Mouse (Mus musculus) midbrain, postnatal 0 days (tissue): ENCODE results near the gene Rbfox1. TPM values are rescaled to one million over a fixed set of nuclear protein-coding genes. Genes with fewer than 3 reads are reported as not detected.
A peak's percentile ranks its signal among the peaks of the same experiment; 100 is the strongest.

Experiments
- ATAC-seq: fragments of 200-750 bp; cut with Nextera tagmentation; 2 replicates; pipeline ENCODE4 v1.8.0; 2017; ENCODE audit warnings: moderate number of reproducible peaks, mild to moderate bottlenecking, moderate TSS enrichment, moderate library complexity; ENCODE audit not compliant: low FRiP score
- DNase-seq: peaks from one replicate; pipeline ENCODE4 v3.0.0-alpha.2; 2015; ENCODE audit warnings: low spot score
- H3K27ac ChIP-seq: fragments of 300-500 bp; sonication (generic); 2 replicates; pipeline ENCODE4 v1.5.1; 2014; ENCODE audit warnings: low read depth, mild to moderate bottlenecking, low read length, mixed read lengths
- H3K27me3 ChIP-seq: fragments of 300-500 bp; sonication (generic); 2 replicates; pipeline ENCODE4 v1.6.1; 2014; ENCODE audit warnings: low read length, control low read depth, mixed read lengths; ENCODE audit not compliant: insufficient read depth
- H3K36me3 ChIP-seq: fragments of 300-500 bp; sonication (generic); 2 replicates; pipeline ENCODE4 v1.6.1; 2014; ENCODE audit warnings: low read length, control low read depth, mixed read lengths; ENCODE audit not compliant: insufficient read depth
- H3K4me1 ChIP-seq: fragments of 300-500 bp; sonication (generic); 2 replicates; pipeline ENCODE4 v1.6.1; 2014; ENCODE audit warnings: mild to moderate bottlenecking, control low read depth, antibody characterized with exemption, low read length, mixed read lengths; ENCODE audit not compliant: insufficient read depth
- H3K4me2 ChIP-seq: fragments of 300-500 bp; sonication (generic); 2 replicates; pipeline ENCODE4 v1.6.1; 2014; ENCODE audit warnings: low read depth, mild to moderate bottlenecking, low read length, mixed read lengths; ENCODE audit not compliant: poor library complexity, severe bottlenecking
- H3K4me3 ChIP-seq: fragments of 300-500 bp; sonication (generic); 2 replicates; pipeline ENCODE4 v1.5.1; 2014; ENCODE audit warnings: low read depth, mild to moderate bottlenecking, low read length, moderate library complexity
- H3K9ac ChIP-seq: fragments of 300-500 bp; sonication (generic); replicated peaks from 2 replicates; pipeline ENCODE4 v1.6.1; 2014; ENCODE audit warnings: mild to moderate bottlenecking, low read length, moderate library complexity, mixed read lengths; ENCODE audit not compliant: poor library complexity, severe bottlenecking
- H3K9me3 ChIP-seq: fragments of 300-500 bp; sonication (generic); 2 replicates; pipeline ENCODE4 v1.6.1; 2016; ENCODE audit warnings: low read length, control low read depth
- CTCF ChIP-seq: IDR thresholded peaks from 2 replicates; pipeline ENCODE4 v1.5.1; 2016; ENCODE audit warnings: antibody characterized with exemption, mild to moderate bottlenecking
- WGBS: fragments of 180-500 bp; shearing (Covaris S2); extraction: QIAGEN DNeasy Blood & Tissue Kit; methylation state at CpG from one replicate; pipeline ENCODE4 v1.1.7; 2014; 5-methylcytosine and 5-hydroxymethylcytosine counted together
- polyA plus RNA-seq: library from polyadenylated mRNA; unstranded; fragments of >200 nt; fragmentation: Nextera tagmentation; extraction: Ambion mirVana; gene quantifications from 2 replicates; pipeline ENCODE4 v1.2.1, GENCODE M21; 2015
- total RNA-seq: library from RNA; depleted of rRNA; stranded (reverse); fragments of >200 nt; gene quantifications from 2 replicates; pipeline ENCODE4 v1.2.3, GENCODE M21; 2014

Gene Rbfox1
- total and polyA plus RNA-seq, 2 experiments from 2014 or later, result 142 to 242 TPM

- H3K36me3 ChIP-seq, result no peaks in the 10 kb centered on the region
- no peak overlapping the region for H3K4me2 ChIP-seq
- no peak for TF ChIP-seq CTCF
- peak overlapping the region; percentile 70 for H3K27ac ChIP-seq
- peaks cover 7% of the 10 kb centered on the region; the same call in 1 of the 2 replicates for H3K4me1 ChIP-seq
- ATAC-seq (no peak), DNase-seq (no peak)
- no peaks in the 10 kb centered on the region for H3K27me3 ChIP-seq
- H3K9ac ChIP-seq, result no peak overlapping the region
- H3K4me3 ChIP-seq, result no peak overlapping the region
- no peaks in the 10 kb centered on the region for H3K9me3 ChIP-seq
- 73% methylated on average over 4 of the region's 4 CpGs for WGBS
Observed at GRCm38 (mm10) chr16:7163688-7164087, 1278.5 kb downstream of the Rbfox1 start.

- no peak overlapping the region for H3K4me2 ChIP-seq
- 57% methylated on average over 8 of the region's 8 CpGs for WGBS
- no peak overlapping the region for H3K4me3 ChIP-seq
- TF ChIP-seq CTCF, result no peak
- ATAC-seq (peak; percentile 56; the same call in 1 of the 2 replicates), DNase-seq (no peak)
- no peaks in the 10 kb centered on the region for H3K27me3 ChIP-seq
- H3K36me3 ChIP-seq, result no peaks in the 10 kb centered on the region
- H3K27ac ChIP-seq, result peak overlapping the region; percentile 70
- H3K9me3 ChIP-seq, result no peaks in the 10 kb centered on the region
- H3K4me1 ChIP-seq, result peaks cover 6% of the 10 kb centered on the region; the same call in 1 of the 2 replicates
- no peak overlapping the region for H3K9ac ChIP-seq
Observed at GRCm38 (mm10) chr16:7164153-7164737, 1279.1 kb downstream of the Rbfox1 start.

GRCm38 (mm10) chr16:7175960-7176359 lies 1290.8 kb downstream of the Rbfox1 start:
- no peaks in the 10 kb centered on the region for H3K9me3 ChIP-seq
- no peak overlapping the region for H3K9ac ChIP-seq
- H3K4me1 ChIP-seq, result no peaks in the 10 kb centered on the region
- H3K36me3 ChIP-seq, result no peaks in the 10 kb centered on the region
- no peak for TF ChIP-seq CTCF
- no peaks in the 10 kb centered on the region for H3K27me3 ChIP-seq
- DNase-seq, result no peak
- 96% methylated on average over 2 of the region's 2 CpGs for WGBS
- H3K4me3 ChIP-seq, result no peak overlapping the region
- H3K27ac ChIP-seq, result no peak overlapping the region
- ATAC-seq, result no peak
- H3K4me2 ChIP-seq, result no peak overlapping the region

GRCm38 (mm10) chr16:7187788-7188187 lies 1302.6 kb downstream of the Rbfox1 start:
- no peaks in the 10 kb centered on the region for H3K9me3 ChIP-seq
- no peak for TF ChIP-seq CTCF
- no peak overlapping the region for H3K27ac ChIP-seq
- H3K9ac ChIP-seq, result no peak overlapping the region
- H3K4me1 ChIP-seq, result no peaks in the 10 kb centered on the region
- ATAC-seq (no peak), DNase-seq (peak; percentile 60)
- no peak overlapping the region for H3K4me3 ChIP-seq
- 41% methylated on average over 2 of the region's 2 CpGs for WGBS
- H3K4me2 ChIP-seq, result no peak overlapping the region
- no peaks in the 10 kb centered on the region for H3K36me3 ChIP-seq
- H3K27me3 ChIP-seq, result no peaks in the 10 kb centered on the region

- no peak overlapping the region for H3K27ac ChIP-seq
- 77% methylated on average over 5 of the region's 5 CpGs for WGBS
- H3K9me3 ChIP-seq, result no peaks in the 10 kb centered on the region
- H3K27me3 ChIP-seq, result no peaks in the 10 kb centered on the region
- H3K9ac ChIP-seq, result no peak overlapping the region
- no peak for DNase-seq
- no peak overlapping the region for H3K4me2 ChIP-seq
- H3K36me3 ChIP-seq, result no peaks in the 10 kb centered on the region
- no peaks in the 10 kb centered on the region for H3K4me1 ChIP-seq
- no peak overlapping the region for H3K4me3 ChIP-seq
- TF ChIP-seq CTCF, result no peak
- no peak for ATAC-seq
Observed at GRCm38 (mm10) chr16:7193535-7193934, 1308.4 kb downstream of the Rbfox1 start.

GRCm38 (mm10) chr16:7197953-7198352 lies 1312.8 kb downstream of the Rbfox1 start:
- WGBS, result 74% methylated on average over 5 of the region's 5 CpGs
- no peak for TF ChIP-seq CTCF
- no peak overlapping the region for H3K27ac ChIP-seq

More at GRCm38 (mm10) chr16:7197953-7198352, 1312.8 kb downstream of the Rbfox1 start:
- no peaks in the 10 kb centered on the region for H3K4me1 ChIP-seq
- no peak overlapping the region for H3K4me2 ChIP-seq
- H3K9me3 ChIP-seq, result no peaks in the 10 kb centered on the region
- no peak overlapping the region for H3K4me3 ChIP-seq
- ATAC-seq (no peak), DNase-seq (peak; percentile 30)
- H3K36me3 ChIP-seq, result no peaks in the 10 kb centered on the region
- no peak overlapping the region for H3K9ac ChIP-seq
- H3K27me3 ChIP-seq, result no peaks in the 10 kb centered on the region
